Mouse (Mus musculus) hindlimb bud, embryonic 11.5 days (tissue): ENCODE measurements around the gene Polr2h.

Experiments
- DNase-seq: peaks from one replicate; pipeline ENCODE4 v3.0.0-alpha.2; 2012; ENCODE audit warnings: low read depth, low spot score; ENCODE audit errors: extremely low spot score

Polr2h gene

GRCm38 (mm10) chr16:20721808-20722207, 4.3 kb downstream of the Polr2h start:
- no peak for DNase-seq

GRCm38 (mm10) chr16:20722736-20723135, 5.3 kb downstream of the Polr2h start:
- no peak for DNase-seq

- no peak for DNase-seq
These were observed 5.8 kb downstream of the Polr2h start for GRCm38 (mm10) chr16:20723247-20723646.

GRCm38 (mm10) chr16:20724338-20724748, 6.9 kb downstream of the Polr2h start:
- no peak for DNase-seq

GRCm38 (mm10) chr16:20725321-20725720, 7.9 kb downstream of the Polr2h start:
- DNase-seq = no peak

- no peak for DNase-seq
These were observed 8.3 kb downstream of the Polr2h start for GRCm38 (mm10) chr16:20725750-20726149.

- DNase-seq = no peak
These were observed 8.9 kb downstream of the Polr2h start for GRCm38 (mm10) chr16:20726384-20726783.

GRCm38 (mm10) chr16:20730293-20730711, 12.8 kb downstream of the Polr2h start:
- DNase-seq = no peak

GRCm38 (mm10) chr16:20731688-20732087, 14.2 kb downstream of the Polr2h start:
- no peak for DNase-seq

GRCm38 (mm10) chr16:20732251-20732924, 14.9 kb downstream of the Polr2h start:
- no peak for DNase-seq

GRCm38 (mm10) chr16:20732925-20733730, 15.7 kb downstream of the Polr2h start, which contains the start of gene Chrd:
Gene Chrd, plus strand, starts transcription at chr16:20733127.
- no peak for DNase-seq

GRCm38 (mm10) chr16:20733731-20734730, 16.6 kb downstream of the Polr2h start, which contains the start of gene Thpo:
Gene Thpo, minus strand, starts transcription at chr16:20734511.
- DNase-seq = no peak

- DNase-seq = no peak
These were observed 18.2 kb downstream of the Polr2h start for GRCm38 (mm10) chr16:20735651-20736050.

- DNase-seq = no peak
These were observed 18.7 kb downstream of the Polr2h start for GRCm38 (mm10) chr16:20736168-20736567.

- DNase-seq = no peak
These were observed 19.4 kb downstream of the Polr2h start for GRCm38 (mm10) chr16:20736823-20737222.

GRCm38 (mm10) chr16:20739845-20740244, 22.4 kb downstream of the Polr2h start:
- no peak for DNase-seq

- DNase-seq = no peak
These were observed 29.2 kb downstream of the Polr2h start for GRCm38 (mm10) chr16:20746641-20747040.

- no peak for DNase-seq
These were observed 33.1 kb downstream of the Polr2h start for GRCm38 (mm10) chr16:20750518-20750917.

- DNase-seq = no peak
These were observed 38.6 kb downstream of the Polr2h start for GRCm38 (mm10) chr16:20756052-20756451.

- no peak for DNase-seq
These were observed 39.9 kb downstream of the Polr2h start for GRCm38 (mm10) chr16:20757385-20757784.

- DNase-seq = no peak
These were observed 44.2 kb downstream of the Polr2h start for GRCm38 (mm10) chr16:20761681-20762080.
